11 mouse cellular contexts compared by ENCODE assay signal in the genomic region with DNA sequence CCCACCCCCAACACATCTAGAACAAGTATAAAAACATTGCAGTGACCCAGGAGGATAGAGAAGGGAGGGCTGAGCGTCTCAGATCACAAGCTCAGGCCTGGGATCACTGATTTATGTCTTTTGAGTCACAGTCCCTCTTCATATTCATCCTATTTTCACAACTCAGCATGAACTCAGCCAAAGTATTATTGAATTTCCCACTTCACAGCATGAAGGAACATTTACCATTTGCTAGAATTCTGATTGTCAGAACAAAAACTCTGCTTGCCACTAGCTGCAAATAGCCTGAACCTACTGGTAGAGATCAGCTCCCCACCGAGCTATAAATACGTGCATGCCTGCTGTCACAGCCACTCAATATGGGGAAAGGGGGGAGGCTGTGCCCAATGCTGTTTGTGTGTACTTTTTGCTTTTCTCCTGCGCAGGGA. TPM values are rescaled to one million over a fixed set of nuclear protein-coding genes. Genes with fewer than 3 reads are reported as not detected.
DNase-seq lines count a peak whose midpoint lies in the region; ATAC-seq and TF ChIP-seq lines count a peak whose summit lies in the region.
"Had no signal": no experiment of that assay in that cellular context is flagged by ENCODE, and none has a peak within 500 bp of the region (broad histone marks: within the 10 kb centered on the region; RNA-seq: fewer than 3 reads in every experiment).

No protein-coding gene starts in this region.

- TF ChIP-seq CTCF in gastrocnemius, adult 2 months (IDR thresholded peaks at IDR 0.05) = no peak
- TF ChIP-seq CTCF in cerebellum, adult 2 months (IDR thresholded peaks at IDR 0.05; ENCODE audit: borderline replicate concordance, insufficient read depth, low read depth, low read length) = no peak

- TF ChIP-seq POLR2A in cerebellum, adult 2 months (IDR thresholded peaks at IDR 0.05; ENCODE audit: borderline replicate concordance, insufficient read depth, low read length) = no peak

- intact Hi-C loops in gastrocnemius, adult 2 months (cut with DNase I) = no loop called here
- intact Hi-C loops in left cerebral cortex, postnatal 25 days (cut with DNase I) = no loop called here

- H3K27ac ChIP-seq in gastrocnemius, adult 2 months = peak overlapping the region; percentile 87
- peak overlapping the region; percentile 32; the same call in 1 of the 2 replicates for H3K27ac ChIP-seq in cerebellum, adult 2 months (ENCODE audit: insufficient read depth, low read length)
- H3K27ac ChIP-seq: limb, embryonic 12.5 days had no signal

- no peak for ATAC-seq in erythroblast, adult 5-6 weeks (replicated peaks; ENCODE audit: low FRiP score, poor library complexity, severe bottlenecking)
- ATAC-seq: activated CD4-positive, CD25-positive, alpha-beta regulatory T cell, adult 4 months had no signal

- 6% methylated on average over 4 of the region's 4 CpGs for WGBS in cerebellum, adult 2 months

- no peak overlapping the region for H3K4me3 ChIP-seq in gastrocnemius, adult 2 months
- H3K4me3 ChIP-seq in cerebellum, adult 2 months (replicated peaks; ENCODE audit: insufficient read depth, low read depth, low read length) = no peak overlapping the region
- H3K4me3 ChIP-seq: limb, embryonic 12.5 days had no signal

- peak; percentile 70 for DNase-seq in gastrocnemius, adult 2 months
- DNase-seq in gastrocnemius, postnatal 10 days = no peak
- DNase-seq in brain, adult 2 months (ENCODE audit: low read depth, low spot score) = peak; percentile 84
- peak; percentile 58 to 82 for DNase-seq in cerebellum, adult 2 months
- DNase-seq in layer of hippocampus, postnatal 36 days = peak; percentile 10 to 18
- DNase-seq in left cerebral cortex, postnatal 25 days (ENCODE audit: low spot score in 2 of 2) = no peak
- DNase-seq: kidney, postnatal 25 days; thymus, adult 2 months had no signal

- no peaks in the 10 kb centered on the region for H3K27me3 ChIP-seq in cerebellum, adult 2 months (ENCODE audit: control insufficient read depth, insufficient read depth, low read length)
- H3K27me3 ChIP-seq: limb, embryonic 12.5 days had no signal

- no peaks in the 10 kb centered on the region for H3K4me1 ChIP-seq in cerebellum, adult 2 months (ENCODE audit: control insufficient read depth, insufficient read depth, low read length)
- H3K4me1 ChIP-seq: limb, embryonic 12.5 days had no signal

RNA-seq across cellular contexts. Expression of a gene that starts 59.1 kb away (rescaled TPM):
- not detected for total RNA-seq in gastrocnemius, adult 2 months (2021)
- not detected for total RNA-seq in gastrocnemius, postnatal 10 days (2021)
- 147 and 161 TPM in 2 replicates for polyA plus RNA-seq in cerebellum, adult 2 months (2012; rRNA removed)
- 1 to 10 TPM in 1 of 2 experiments, under 1 TPM in 1; 0.43 to 1.1 TPM for total RNA-seq in layer of hippocampus, postnatal 36 days (2021)
- not detected in 2 replicates for total RNA-seq in erythroblast, adult 5-6 weeks (2015; ENCODE audit: low replicate concordance)
- not detected in 2 replicates for total RNA-seq in erythroblast, adult 5-6 weeks (2017; ENCODE audit: low replicate concordance)
- under 1 TPM; 0.48 to 0.60 TPM for total RNA-seq in left cerebral cortex, postnatal 25 days (2021)
- polyA plus RNA-seq: activated CD4-positive, CD25-positive, alpha-beta regulatory T cell, adult 4 months had no signal

Comparison
In these comparisons a context has a peak if more than half of its experiments do, and no peak if none do; other contexts are left out.
1. DNase-seq: peak in gastrocnemius, adult 2 months (single experiment), brain, adult 2 months (single experiment), cerebellum, adult 2 months (2 of 2) and layer of hippocampus, postnatal 36 days (2 of 2); none in gastrocnemius, postnatal 10 days (single experiment) and left cerebral cortex, postnatal 25 days (0 of 2).